Mouse (Mus musculus) megakaryocyte, embryonic 14.5 days (primary cell): ENCODE data around the gene Lefty2. TPM values are rescaled to one million over a fixed set of nuclear protein-coding genes. Genes with fewer than 3 reads are reported as not detected.

Source experiments
- H3K27me3 ChIP-seq: replicated peaks from 2 replicates; pipeline ENCODE3; 2012; ENCODE audit warnings: inconsistent platforms
- H3K36me3 ChIP-seq: replicated peaks from 2 replicates; pipeline ENCODE3; 2012; ENCODE audit warnings: low read length, inconsistent platforms, mixed read lengths
- H3K4me1 ChIP-seq: 2 replicates; pipeline ENCODE4 v1.6.1; 2012; ENCODE audit warnings: inconsistent platforms
- H3K4me3 ChIP-seq: replicated peaks from 2 replicates; pipeline ENCODE3; 2012; ENCODE audit warnings: moderate library complexity, mild to moderate bottlenecking, inconsistent platforms
- H3K9me3 ChIP-seq: 2 replicates; pipeline ENCODE4 v1.6.1; 2012; ENCODE audit warnings: inconsistent platforms
- FLI1 ChIP-seq: IDR thresholded peaks from 2 replicates; pipeline ENCODE4 v1.6.1; 2012; ENCODE audit warnings: low read length, inconsistent platforms, mixed read lengths
- GATA1 ChIP-seq: IDR thresholded peaks from 3 replicates; pipeline ENCODE4 v1.6.1; 2012; ENCODE audit warnings: mixed read lengths, low read length, inconsistent platforms, borderline replicate concordance
- polyA plus RNA-seq: library from polyadenylated mRNA; stranded (reverse); fragments of >175 nt; gene quantifications from 2 replicates; pipeline ENCODE4 v1.2.3, GENCODE M21; 2012; ENCODE audit warnings: low replicate concordance; ENCODE audit not compliant: insufficient read depth

Gene Lefty2
- polyA plus RNA-seq, 1 experiment = not detected

DNA sequence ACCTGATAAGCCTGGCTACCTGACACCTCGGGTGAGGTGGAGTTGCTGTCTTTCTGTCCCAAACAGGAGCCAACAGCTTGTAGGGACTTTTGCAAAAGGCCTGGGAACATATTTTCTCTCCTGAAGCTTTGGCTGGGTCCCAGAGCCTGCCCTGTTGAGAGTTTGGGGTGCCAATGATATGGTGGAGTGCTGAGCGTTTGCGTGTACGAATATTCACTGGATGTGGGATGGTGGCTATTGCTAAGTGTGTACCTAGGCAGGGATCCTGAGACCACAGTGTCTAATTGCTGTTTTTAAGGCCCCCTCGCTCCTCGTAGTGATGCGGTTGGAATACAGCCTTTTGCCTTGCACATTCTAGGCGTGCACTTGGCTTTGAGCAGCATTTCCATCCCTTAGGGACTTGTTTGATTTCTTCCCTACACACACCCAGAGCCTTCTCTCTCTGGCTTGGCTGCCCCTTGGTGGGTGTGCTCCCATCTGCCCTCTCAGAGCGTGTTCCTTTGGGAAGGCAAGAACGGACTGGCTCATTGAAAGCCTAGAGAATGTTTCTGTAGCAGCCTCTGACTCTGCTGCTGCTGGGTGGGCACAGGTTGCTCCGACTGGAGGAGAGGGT is 50.2 kb downstream of the Lefty2 start:
- Histone ChIP-seq H3K36me3 (peaks cover 23% of the 10 kb centered on the region), H3K9me3 (no peaks in the 10 kb centered on the region), H3K27me3 (peaks cover under 1% of the 10 kb centered on the region), H3K4me3 (peak overlapping the region; percentile 99), H3K4me1 (peaks cover 59% of the 10 kb centered on the region)
- TF ChIP-seq FLI1 (no peak), GATA1 (no peak)

DNA sequence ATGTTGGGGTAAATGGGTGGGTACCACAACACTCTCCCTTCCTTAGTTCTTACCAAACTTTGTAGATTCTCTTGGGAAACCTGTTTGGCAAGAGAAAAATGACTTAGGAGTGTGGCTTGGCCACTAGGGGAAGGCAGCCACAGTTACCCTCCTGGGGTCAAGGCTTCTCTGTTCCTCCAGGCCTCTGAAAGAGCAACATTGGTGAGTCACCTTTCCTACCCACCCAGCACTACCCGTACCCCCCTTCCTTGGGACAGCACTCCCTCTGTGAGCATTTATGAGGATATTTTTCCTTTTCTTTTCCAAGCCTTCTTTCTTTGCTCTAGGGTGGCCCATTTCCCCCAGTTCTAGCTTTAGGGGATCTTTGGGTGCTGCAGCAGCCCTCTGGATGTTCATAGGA is 51.0 kb downstream of the Lefty2 start:
- peaks cover 59% of the 10 kb centered on the region for H3K4me1 ChIP-seq
- H3K4me3 ChIP-seq = peak overlapping the region; percentile 99
- TF ChIP-seq FLI1 (no peak), GATA1 (no peak)
- H3K27me3 ChIP-seq = no peaks in the 10 kb centered on the region
- H3K36me3 ChIP-seq = peaks cover 30% of the 10 kb centered on the region
- H3K9me3 ChIP-seq = no peaks in the 10 kb centered on the region

DNA sequence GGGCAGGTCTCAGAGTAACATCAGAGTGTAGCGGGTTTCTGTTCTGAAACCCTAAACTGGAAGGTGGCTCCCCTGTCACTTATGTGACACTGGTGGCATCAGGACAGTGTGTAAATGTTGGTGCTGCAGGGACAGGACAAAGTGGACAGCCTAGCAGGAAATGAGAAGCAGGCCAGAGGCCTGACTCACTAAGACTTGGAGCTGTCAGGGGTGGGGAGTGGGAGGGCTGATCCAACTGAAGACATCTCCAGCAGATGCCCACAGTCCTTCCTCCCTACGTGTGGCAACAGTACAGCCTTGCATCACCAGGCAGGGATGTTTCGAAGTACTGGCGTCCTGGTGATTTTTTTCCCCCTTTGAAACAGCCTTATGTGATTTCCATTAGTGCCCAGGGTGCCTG is 51.6 kb downstream of the Lefty2 start:
- Histone ChIP-seq H3K4me1 (peaks cover 62% of the 10 kb centered on the region), H3K27me3 (no peaks in the 10 kb centered on the region), H3K9me3 (no peaks in the 10 kb centered on the region), H3K36me3 (peaks cover 37% of the 10 kb centered on the region), H3K4me3 (peak overlapping the region; percentile 83)
- no peak for TF ChIP-seq GATA1
- no peak for TF ChIP-seq FLI1

DNA sequence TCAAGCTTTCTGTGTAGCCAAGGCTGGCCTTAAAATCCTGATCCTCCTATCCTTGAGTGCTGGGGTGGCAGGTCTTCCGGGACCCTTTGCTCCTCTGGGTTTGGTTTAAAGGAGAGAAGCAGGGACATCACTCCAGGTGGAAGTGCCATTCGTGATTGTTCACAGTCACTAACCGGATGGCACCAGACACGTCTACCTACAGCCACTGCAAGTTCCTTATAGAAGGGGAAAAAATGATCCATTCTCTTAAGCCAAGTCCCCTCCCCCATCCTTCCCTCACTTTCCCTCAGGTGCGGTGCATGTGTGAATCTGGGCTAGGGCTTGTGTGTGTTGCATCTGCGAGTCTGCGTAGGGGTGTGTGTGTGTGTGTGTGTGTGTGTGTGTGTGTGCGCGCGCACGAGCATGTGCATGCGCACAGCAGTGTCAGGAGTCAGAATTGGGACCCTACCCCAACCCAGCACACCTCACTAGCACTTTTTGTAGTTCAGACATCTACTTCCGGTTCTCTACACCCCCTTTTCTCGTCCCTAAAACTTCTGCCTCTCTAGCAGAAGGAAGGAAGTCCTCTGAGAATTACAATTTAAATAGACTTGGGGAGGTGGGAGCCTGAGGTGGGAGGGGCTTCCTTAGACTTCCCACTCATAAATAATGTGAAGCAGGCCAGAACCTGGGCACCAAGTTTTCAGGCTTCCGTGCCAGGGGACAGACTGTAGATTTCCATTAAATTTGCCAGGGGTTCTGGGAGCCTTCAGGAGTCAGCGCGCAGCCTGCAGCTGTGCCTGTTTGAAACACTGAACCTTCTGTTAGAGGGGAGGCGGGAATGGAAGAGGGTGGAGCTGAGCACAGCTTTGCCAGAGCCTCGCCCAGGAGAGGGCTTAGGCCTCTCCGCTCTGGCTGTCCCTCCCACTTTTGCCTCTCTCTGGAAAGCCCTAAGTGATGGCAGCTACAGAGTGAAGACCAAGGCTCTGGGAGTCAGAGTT is 52.4 kb downstream of the Lefty2 start:
- Histone ChIP-seq H3K4me3 (peak overlapping the region; percentile 83), H3K36me3 (peaks cover 44% of the 10 kb centered on the region), H3K9me3 (no peaks in the 10 kb centered on the region), H3K4me1 (peaks cover 65% of the 10 kb centered on the region), H3K27me3 (no peaks in the 10 kb centered on the region)
- TF ChIP-seq FLI1 = no peak
- TF ChIP-seq GATA1 = no peak

DNA sequence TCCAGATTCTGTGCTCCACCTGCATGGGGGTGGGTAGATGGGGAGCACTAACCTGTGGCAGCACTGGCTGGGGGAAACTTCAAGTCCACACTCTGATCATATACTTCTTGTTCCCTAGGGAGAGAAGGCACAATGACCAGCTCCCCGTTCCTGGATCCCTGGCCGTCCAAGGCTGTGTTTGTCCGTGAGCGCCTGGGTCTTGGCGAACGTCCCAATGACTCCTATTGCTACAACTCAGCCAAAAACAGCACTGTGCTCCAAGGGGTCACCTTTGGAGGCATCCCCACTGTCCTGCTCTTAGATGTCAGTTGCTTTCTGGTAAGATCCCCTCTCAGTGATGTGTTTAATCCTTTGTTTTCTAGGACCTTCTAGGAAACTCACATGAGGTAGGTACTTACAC is 53.5 kb downstream of the Lefty2 start:
- peaks cover 56% of the 10 kb centered on the region for H3K4me1 ChIP-seq
- peaks cover 49% of the 10 kb centered on the region for H3K36me3 ChIP-seq
- no peaks in the 10 kb centered on the region for H3K27me3 ChIP-seq
- TF ChIP-seq GATA1 = no peak
- H3K9me3 ChIP-seq = no peaks in the 10 kb centered on the region
- no peak overlapping the region for H3K4me3 ChIP-seq

Other genes with a start within 250 kb of the Lefty2 start
- not detected in 2 replicates for gene Mixl1, start 196.1 kb upstream of the Lefty2 start, polyA plus RNA-seq
- gene Acbd3, start 167.1 kb upstream of the Lefty2 start, polyA plus RNA-seq = 1.4 and 3.6 TPM in 2 replicates
- 752 and 2,061 TPM in 2 replicates for gene H3f3a, start 79.2 kb upstream of the Lefty2 start, polyA plus RNA-seq
- gene Sde2, start 42.0 kb upstream of the Lefty2 start, polyA plus RNA-seq = 8.2 and 18.2 TPM in 2 replicates
- 54.5 and 76.2 TPM in 2 replicates for gene Pycr2, start 11.2 kb downstream of the Lefty2 start, polyA plus RNA-seq
- 0.83 TPM in 1 of 2 replicates, not detected in the other for gene Lefty1, start 41.9 kb downstream of the Lefty2 start, polyA plus RNA-seq
- 1.5 and 6.7 TPM in 2 replicates for gene Tmem63a, start 49.2 kb downstream of the Lefty2 start, polyA plus RNA-seq
- gene Ephx1, start 127.8 kb downstream of the Lefty2 start, polyA plus RNA-seq = not detected in 2 replicates
- not detected in 2 replicates for gene 9130409I23Rik, start 158.1 kb downstream of the Lefty2 start, polyA plus RNA-seq